Mouse (Mus musculus) erythroblast, embryonic 14.5 days (primary cell): ENCODE data around the gene Src.

Source experiments
- GATA1 ChIP-seq: IDR thresholded peaks from 2 replicates; pipeline ENCODE4 v1.6.1; 2012; ENCODE audit warnings: low read length, inconsistent platforms, mixed read lengths
- TAL1 ChIP-seq: IDR thresholded peaks from 3 replicates; pipeline ENCODE4 v1.6.1; 2012; ENCODE audit warnings: low read length, inconsistent platforms, mixed read lengths

- no peak for TF ChIP-seq GATA1
- no peak for TF ChIP-seq TAL1
Observed at GRCm38 (mm10) chr2:157475437-157476379, 57.5 kb downstream of the Src start.
